ENCODE assay signal across 8 mouse cellular contexts in the genomic region with DNA sequence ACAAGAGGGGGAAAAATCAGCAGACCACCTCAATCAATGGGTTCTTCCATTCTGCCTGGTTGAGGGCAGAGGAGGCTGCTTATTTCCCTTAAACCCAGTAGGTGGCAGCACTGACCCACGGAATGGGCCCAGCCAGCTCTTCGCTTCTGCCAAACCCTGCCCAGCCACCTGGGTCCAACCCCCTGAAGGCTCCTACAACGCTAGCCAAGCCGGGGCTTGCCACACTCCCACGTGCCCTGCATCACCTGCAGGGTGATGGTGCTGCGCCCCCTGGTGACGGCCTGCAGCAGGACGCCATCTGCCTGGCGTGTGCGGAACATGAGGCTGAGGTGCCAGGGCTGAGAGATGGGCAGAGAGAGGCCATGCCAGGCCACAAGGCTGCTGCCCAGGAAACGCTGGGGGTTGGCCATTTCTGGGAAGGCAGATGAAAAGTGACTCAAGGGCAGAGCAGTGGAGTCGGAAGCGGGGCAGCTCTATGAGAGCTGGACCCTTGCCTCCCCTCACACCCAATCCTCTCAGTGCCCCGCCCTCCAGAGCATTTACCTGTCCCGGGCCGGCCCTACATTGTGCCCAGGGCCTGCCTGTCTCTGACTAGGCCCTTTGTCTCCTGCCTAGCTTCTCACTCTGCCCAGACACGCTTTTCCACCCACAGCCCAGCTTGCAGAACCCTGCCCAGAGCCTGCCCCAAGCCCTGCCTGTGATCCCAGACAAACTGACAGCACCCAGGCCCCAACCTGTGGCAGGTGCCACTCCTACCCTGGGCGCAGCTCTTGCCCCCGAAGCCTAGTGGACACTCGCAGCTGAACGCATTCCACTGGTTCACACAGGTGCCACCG. TPM values are rescaled to one million over a fixed set of nuclear protein-coding genes. Genes with fewer than 3 reads are reported as not detected.
DNase-seq lines count a peak whose midpoint lies in the region; ATAC-seq and TF ChIP-seq lines count a peak whose summit lies in the region.

No protein-coding gene starts in this region.

- peak overlapping the region; percentile 23; the same call in 1 of the 2 replicates for H3K4me2 ChIP-seq in hindbrain, embryonic 13.5 days

- peaks cover 54% of the 10 kb centered on the region for H3K4me1 ChIP-seq in hindbrain, embryonic 13.5 days (replicated peaks)

- WGBS in hindbrain, embryonic 13.5 days, result 38% methylated on average over 22 of the region's 22 CpGs

- ATAC-seq in Patski, result peak; percentile 92
- ATAC-seq in hindbrain, embryonic 13.5 days (ENCODE audit: low FRiP score), result peak; percentile 85

- H3K27ac ChIP-seq in hindbrain, embryonic 13.5 days, result peak overlapping the region; percentile 75

- H3K9ac ChIP-seq in hindbrain, embryonic 13.5 days, result peak overlapping the region; percentile 51; the same call in 1 of the 2 replicates

- H3K9me3 ChIP-seq in hindbrain, embryonic 13.5 days, result no peaks in the 10 kb centered on the region

- CTCF ChIA-PET in Patski (lab: Charles Lee), result interaction anchor here (0.6 to 5.7 kb wide), 29 partner anchors 9 to 259 kb away, joined by 3 to 37 read pairs (median 4); a partner anchor contains a TSS

- no peaks in the 10 kb centered on the region for H3K27me3 ChIP-seq in Patski
- no peaks in the 10 kb centered on the region for H3K27me3 ChIP-seq in hindbrain, embryonic 13.5 days

- DNase-seq in Patski (ENCODE audit: low read depth, low spot score), result peak; percentile 98
- DNase-seq in cerebellum, postnatal 14 days, result peak; percentile 96 to 97
- peak; percentile 71 to 80 for DNase-seq in frontal cortex, postnatal 14 days (ENCODE audit: low spot score in 2 of 2)
- DNase-seq in layer of hippocampus, postnatal 36 days, result peak; percentile 81 to 84
- DNase-seq in lung, postnatal 36 days, result peak; percentile 93
- peak; percentile 96 for DNase-seq in retina, postnatal 1 day
- DNase-seq in thymus, postnatal 4 days, result peak; percentile 98

- in situ Hi-C loops in Patski (cut with MboI; ENCODE audit: low pct_unique_long_range_greater_than_20kb), result loop anchor here (5.0 kb wide), 1 partner anchor 160 kb away; a partner anchor contains a TSS

- H3K4me3 ChIP-seq in hindbrain, embryonic 13.5 days, result no peak overlapping the region

- POLR2A ChIA-PET in Patski (lab: Charles Lee), result interaction anchor here (0.5 to 5.6 kb wide), 9 partner anchors 9 to 161 kb away, joined by 3 to 27 read pairs (median 4); a partner anchor contains a TSS

- no peak for TF ChIP-seq CTCF in Patski (IDR thresholded peaks at IDR 0.05)

- peaks cover 97% of the 10 kb centered on the region for H3K36me3 ChIP-seq in hindbrain, embryonic 13.5 days

RNA-seq across cellular contexts. Expression of a gene that starts 13.4 kb away (rescaled TPM):
- 90.1 TPM for polyA plus RNA-seq in Patski (2021)
- 50.5 and 58.0 TPM in 2 replicates for polyA plus RNA-seq in hindbrain, embryonic 13.5 days (2015; fragmentation: Nextera tagmentation; extraction: Ambion mirVana)
- total RNA-seq in layer of hippocampus, postnatal 36 days (2021), result 100 to 1,000 TPM; 178 to 190 TPM

RNA-seq across cellular contexts. Expression of a gene that starts 18.3 kb away (rescaled TPM):
- 29.8 TPM for polyA plus RNA-seq in Patski (2021)
- 13.8 and 13.9 TPM in 2 replicates for polyA plus RNA-seq in hindbrain, embryonic 13.5 days (2015; fragmentation: Nextera tagmentation; extraction: Ambion mirVana)
- total RNA-seq in layer of hippocampus, postnatal 36 days (2021), result 10 to 100 TPM; 18.4 TPM

RNA-seq across cellular contexts. Expression of a gene that starts 37.2 kb away (rescaled TPM):
- not detected for polyA plus RNA-seq in Patski (2021)
- 0.13 and 0.21 TPM in 2 replicates for polyA plus RNA-seq in hindbrain, embryonic 13.5 days (2015; fragmentation: Nextera tagmentation; extraction: Ambion mirVana)
- 1 to 10 TPM; 1.8 to 1.9 TPM for total RNA-seq in layer of hippocampus, postnatal 36 days (2021)

RNA-seq across cellular contexts. Expression of a gene that starts 43.1 kb away (rescaled TPM):
- 536 TPM for polyA plus RNA-seq in Patski (2021)
- 220 and 230 TPM in 2 replicates for polyA plus RNA-seq in hindbrain, embryonic 13.5 days (2015; fragmentation: Nextera tagmentation; extraction: Ambion mirVana)
- total RNA-seq in layer of hippocampus, postnatal 36 days (2021), result 100 to 1,000 TPM; 190 to 210 TPM
